ENCODE assay signal across 9 mouse cellular contexts in the genomic region with DNA sequence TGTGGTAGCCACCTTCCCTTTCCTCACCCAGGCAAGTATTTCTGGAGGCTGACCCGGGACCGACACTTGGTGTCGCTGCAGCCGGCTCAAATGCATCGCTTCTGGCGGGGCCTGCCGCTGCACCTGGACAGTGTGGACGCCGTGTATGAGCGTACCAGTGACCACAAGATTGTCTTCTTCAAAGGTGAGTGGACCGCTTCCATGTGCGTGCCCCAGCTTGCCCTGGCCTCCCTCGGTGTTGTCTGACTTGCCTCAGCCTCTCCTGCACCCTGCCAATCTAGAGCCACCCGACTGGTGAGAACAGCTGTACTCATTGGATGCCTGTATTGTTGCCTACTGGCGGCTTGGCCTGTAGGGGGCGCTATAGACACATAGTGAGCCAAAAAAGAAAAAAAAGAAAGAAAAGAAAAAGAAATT. TPM values are rescaled to one million over a fixed set of nuclear protein-coding genes. Genes with fewer than 3 reads are reported as not detected.
DNase-seq lines count a peak whose midpoint lies in the region; ATAC-seq lines count a peak whose summit lies in the region.
"Had no signal": no experiment of that assay in that cellular context is flagged by ENCODE, and none has a peak within 500 bp of the region (broad histone marks: within the 10 kb centered on the region; RNA-seq: fewer than 3 reads in every experiment).

No protein-coding gene starts in this region.

- intact Hi-C loops in heart, postnatal 36 days (cut with DNase I), result no loop called here
- intact Hi-C loops in left cerebral cortex, postnatal 25 days (cut with DNase I), result no loop called here

- no peaks in the 10 kb centered on the region for H3K4me1 ChIP-seq in heart, embryonic 12.5 days (replicated peaks)
- H3K4me1 ChIP-seq: megakaryocyte, embryonic 14.5 days had no signal

- H3K4me3 ChIP-seq in heart, embryonic 12.5 days, result no peak overlapping the region
- H3K4me3 ChIP-seq: megakaryocyte, embryonic 14.5 days had no signal

- no peaks in the 10 kb centered on the region for H3K27me3 ChIP-seq in heart, embryonic 12.5 days (replicated peaks)

- ATAC-seq in heart, embryonic 12.5 days (ENCODE audit: insufficient number of reproducible peaks, low FRiP score), result no peak

- DNase-seq in heart, postnatal 36 days, result no peak
- DNase-seq in 416B (ENCODE audit: low read depth) (peak; percentile 12), ZHBTc4 (ENCODE audit: low read depth, low spot score) (peak; percentile 81)
- peak; percentile 20 for DNase-seq in kidney, postnatal 14 days
- peak; percentile 13 to 31 for DNase-seq in urinary bladder, postnatal 36 days (ENCODE audit: low spot score in 2 of 2)
- no peak for DNase-seq in left cerebral cortex, postnatal 25 days (ENCODE audit: low spot score in 2 of 2)
- no peak for DNase-seq in frontal cortex, adult 2 months (ENCODE audit: extremely low spot score in 1 of 2, low spot score in 1 of 2)

- peaks cover 5% of the 10 kb centered on the region for H3K9me3 ChIP-seq in heart, embryonic 12.5 days (replicated peaks)

- no peak overlapping the region for H3K9ac ChIP-seq in heart, embryonic 12.5 days

- 0 out of 2 replicates have a peak overlapping the region, but pooled peaks have one; percentile 18 for H3K4me2 ChIP-seq in heart, embryonic 12.5 days

- H3K27ac ChIP-seq in heart, embryonic 12.5 days (ENCODE audit: poor library complexity, severe bottlenecking), result no peak overlapping the region

- H3K36me3 ChIP-seq in heart, embryonic 12.5 days, result no peaks in the 10 kb centered on the region

- 34% methylated on average over 16 of the region's 16 CpGs for WGBS in heart, embryonic 12.5 days

RNA-seq across cellular contexts. Expression of gene Mmp17, which starts 18.1 kb away (rescaled TPM):
- 0.65 and 1.2 TPM in 2 replicates for polyA plus RNA-seq in heart, embryonic 12.5 days (2016; fragmentation: Nextera tagmentation; extraction: Ambion mirVana)
- total RNA-seq in heart, postnatal 36 days (2021), result 1 to 10 TPM; 1.2 to 1.7 TPM
- 100 to 1,000 TPM; 100 to 101 TPM for total RNA-seq in left cerebral cortex, postnatal 25 days (2021)
- polyA plus RNA-seq in frontal cortex, adult 2 months (2012; rRNA removed), result 57.6 and 68.4 TPM in 2 replicates

Comparison
In these comparisons a context has a peak if more than half of its experiments do, and no peak if none do; other contexts are left out.
1. DNase-seq: peak in 416B (single experiment), ZHBTc4 (single experiment), kidney, postnatal 14 days (single experiment) and urinary bladder, postnatal 36 days (2 of 2); none in heart, postnatal 36 days (0 of 2), left cerebral cortex, postnatal 25 days (0 of 2) and frontal cortex, adult 2 months (0 of 2).
2. RNA of gene Mmp17, which starts 18.1 kb away (total RNA-seq): 100 to 101 TPM in left cerebral cortex, postnatal 25 days; 1.2 to 1.7 TPM in heart, postnatal 36 days; every median in the first group is over 10 times any median in the second.